Comparison of ENCODE assay signal across 26 mouse cellular contexts in genomic region chr1:181316571-181316970, GRCm38 (mm10). TPM values are rescaled to one million over a fixed set of nuclear protein-coding genes. Genes with fewer than 3 reads are reported as not detected.
A peak's percentile ranks its signal among the peaks of the same experiment; 100 is the strongest.
DNase-seq lines count a peak whose midpoint lies in the region; ATAC-seq and TF ChIP-seq lines count a peak whose summit lies in the region.
"Had no signal": no experiment of that assay in that cellular context is flagged by ENCODE, and none has a peak within 500 bp of the region (broad histone marks: within the 10 kb centered on the region; RNA-seq: fewer than 3 reads in every experiment).

No protein-coding gene starts in this region.

- H3K4me2 ChIP-seq in CH12.LX (ENCODE audit: insufficient read depth, low read depth, poor library complexity, severe bottlenecking) = no peak overlapping the region
- H3K4me2 ChIP-seq: embryonic facial prominence, embryonic 15.5 days; forebrain, embryonic 13.5 days; heart, embryonic 13.5 days; hindbrain, embryonic 12.5 days; kidney, embryonic 15.5 days had no signal

- peak; percentile 79 for DNase-seq in heart, adult 11 months
- no peak for DNase-seq in heart, postnatal 10 days
- peak; percentile 38 for DNase-seq in CH12.LX (ENCODE audit: extremely low read depth)
- DNase-seq in spleen, adult 12 weeks (ENCODE audit: low spot score) = no peak
- no peak for DNase-seq in kidney, adult 9 months
- DNase-seq in cerebellum, postnatal 10 days = no peak
- DNase-seq: adrenal gland, postnatal 14 days; cerebellum, adult 11-12 months; cerebellum, adult 9-10 months; embryo, embryonic 11 days; gastrocnemius, adult 2 months; gastrocnemius, postnatal 36 days; heart, adult 2 months; heart, postnatal 4 days; kidney, adult 18-20 months had no signal

- no peaks in the 10 kb centered on the region for H3K36me3 ChIP-seq in CH12.LX (replicated peaks in 1 of 2; ENCODE audit: control insufficient read depth in 1 of 2, insufficient read depth in 1 of 2, low read length in 1 of 2)
- H3K36me3 ChIP-seq: embryonic facial prominence, embryonic 15.5 days; heart, embryonic 13.5 days; hindbrain, embryonic 12.5 days; kidney, embryonic 15.5 days had no signal

- in situ Hi-C loops in CH12.LX (cut with MboI; ENCODE audit: low pct_ligation_motif_present, low pct_unique_long_range_greater_than_20kb, low sequenced_read_pairs) = no loop called here

- ATAC-seq in common myeloid progenitor, adult 5-6 weeks (replicated peaks; ENCODE audit: low read depth, poor library complexity, severe bottlenecking) = peak; percentile 78
- 0 out of 2 replicates have a peak, but pooled peaks have one; percentile 38 for ATAC-seq in monocyte, adult 5-6 weeks (replicated peaks; ENCODE audit: insufficient number of reproducible peaks, low FRiP score, low TSS enrichment, poor library complexity, severe bottlenecking)
- ATAC-seq: CD4-positive, CD25-positive, alpha-beta regulatory T cell, adult 4 months; forebrain, embryonic 13.5 days; hindbrain, embryonic 16.5 days had no signal

- no peak for TF ChIP-seq EP300 in CH12.LX (IDR thresholded peaks at IDR 0.05; ENCODE audit: low read length)

- TF ChIP-seq POLR2A in CH12.LX (IDR thresholded peaks at IDR 0.05; ENCODE audit: low read depth, low read length) = no peak

- intact Hi-C loops in heart, postnatal 10 days (cut with DNase I) = no loop called here

- peaks cover 8 to 25% of the 10 kb centered on the region in 2 experiments for H3K4me1 ChIP-seq in CH12.LX (ENCODE audit: control insufficient read depth in 1 of 2, insufficient read depth in 2 of 2)
- H3K4me1 ChIP-seq: embryonic facial prominence, embryonic 15.5 days; forebrain, embryonic 13.5 days; hindbrain, embryonic 12.5 days; kidney, embryonic 15.5 days had no signal

- no peaks in the 10 kb centered on the region for H3K79me2 ChIP-seq in CH12.LX (replicated peaks; ENCODE audit: control insufficient read depth, extremely low read depth, insufficient read depth, poor library complexity, severe bottlenecking)

- H3K27me3 ChIP-seq in CH12.LX (replicated peaks) = no peaks in the 10 kb centered on the region
- H3K27me3 ChIP-seq: embryonic facial prominence, embryonic 15.5 days; forebrain, embryonic 13.5 days; heart, embryonic 13.5 days; hindbrain, embryonic 12.5 days; kidney, embryonic 15.5 days had no signal

- TF ChIP-seq CTCF in CH12.LX (conservative IDR thresholded peaks at IDR 0.05 in 1 of 2, IDR thresholded peaks at IDR 0.05 in 1 of 2; ENCODE audit: low read depth in 2 of 2, low read length in 2 of 2) = no peak

- TF ChIP-seq RAD21 in CH12.LX (IDR thresholded peaks at IDR 0.05; ENCODE audit: low read depth, low read length) = no peak

- dilution Hi-C loops in CH12.LX (cut with MboI; ENCODE audit: extremely low pct_ligation_motif_present, extremely low pct_unique_long_range_greater_than_20kb, low sequenced_read_pairs) = no loop called here

- no peak overlapping the region for H3K4me3 ChIP-seq in CH12.LX (replicated peaks in 1 of 3; ENCODE audit: low read depth in 2 of 3, low read length in 2 of 3, poor library complexity in 1 of 3)
- H3K4me3 ChIP-seq: embryonic facial prominence, embryonic 15.5 days; erythroblast, embryonic 14.5 days; forebrain, embryonic 13.5 days; gastrocnemius, adult 2 months; heart, adult 2 months; heart, embryonic 13.5 days; hindbrain, embryonic 12.5 days; kidney, embryonic 15.5 days had no signal

- peaks cover 6% of the 10 kb centered on the region for H3K9me3 ChIP-seq in CH12.LX (replicated peaks; ENCODE audit: low read length)
- H3K9me3 ChIP-seq: embryonic facial prominence, embryonic 15.5 days; hindbrain, embryonic 12.5 days; kidney, embryonic 15.5 days had no signal

- no peak overlapping the region for H3K9ac ChIP-seq in CH12.LX (ENCODE audit: insufficient read depth, low read depth)
- H3K9ac ChIP-seq: embryonic facial prominence, embryonic 15.5 days; forebrain, embryonic 13.5 days; heart, embryonic 13.5 days; hindbrain, embryonic 12.5 days; kidney, embryonic 15.5 days had no signal

- H3K27ac ChIP-seq in CH12.LX (ENCODE audit: insufficient read depth, low read depth) = no peak overlapping the region
- H3K27ac ChIP-seq: embryonic facial prominence, embryonic 15.5 days; forebrain, embryonic 13.5 days; gastrocnemius, adult 2 months; heart, adult 2 months; heart, embryonic 13.5 days; hindbrain, embryonic 12.5 days; kidney, embryonic 15.5 days had no signal

TF ChIP-seq in CH12.LX, 34 proteins besides CTCF, POLR2A, EP300 and RAD21:
- TF ChIP-seq ZNF384 (IDR thresholded peaks at IDR 0.05; ENCODE audit: low read depth, low read length) (no peak), IRF4 (IDR thresholded peaks at IDR 0.05; ENCODE audit: low read depth, low read length) (no peak), HCFC1 (IDR thresholded peaks at IDR 0.05; ENCODE audit: low read depth, low read length) (no peak), RCOR1 (conservative IDR thresholded peaks at IDR 0.05; ENCODE audit: low read depth, low read length) (no peak), CHD2 (IDR thresholded peaks at IDR 0.05; ENCODE audit: low read length) (no peak), USF2 (conservative IDR thresholded peaks at IDR 0.05; ENCODE audit: low read depth, low read length) (0 out of 2 replicates have a peak, but pooled peaks have one; percentile 12), JUN (IDR thresholded peaks at IDR 0.05; ENCODE audit: insufficient read depth, low read depth, low read length) (no peak), MEF2A (IDR thresholded peaks at IDR 0.05; ENCODE audit: borderline replicate concordance, low read depth, low read length) (no peak), MAX (IDR thresholded peaks at IDR 0.05; ENCODE audit: low read length) (no peak), CHD1 (IDR thresholded peaks at IDR 0.05; ENCODE audit: low read depth, low read length) (no peak), ELF1 (IDR thresholded peaks at IDR 0.05; ENCODE audit: low read depth, low read length) (no peak), TCF12 (IDR thresholded peaks at IDR 0.05; ENCODE audit: low read depth, low read length) (no peak), BHLHE40 (IDR thresholded peaks at IDR 0.05; ENCODE audit: low read depth, low read length) (peak; percentile 88), MAFK (IDR thresholded peaks at IDR 0.05; ENCODE audit: insufficient replicate concordance, low read length) (no peak), USF1 (IDR thresholded peaks at IDR 0.05; ENCODE audit: low read depth, low read length) (peak; percentile 25; the same call in 1 of the 2 replicates)

RNA-seq across cellular contexts. Expression of gene Cnih3, which starts 35.9 kb away (rescaled TPM):
- not detected for total RNA-seq in heart, postnatal 10 days (2021)
- total RNA-seq in CH12.LX (2012; rRNA removed) (not detected in 2 replicates), CH12.LX (2014; rRNA removed) (not detected in 2 replicates)
- not detected in 2 replicates for polyA plus RNA-seq in CH12.LX (2012; ENCODE audit: insufficient read length, low read depth)
- total RNA-seq in common myeloid progenitor, adult 5-6 weeks (2017) = 0.09 TPM in 1 of 2 replicates, not detected in the other
- total RNA-seq in monocyte, adult 5-6 weeks (2017) = 0.53 TPM in 1 of 3 replicates, not detected in the others
- total RNA-seq: adrenal gland, postnatal 14 days; gastrocnemius, adult 2 months; gastrocnemius, postnatal 36 days; heart, adult 2 months; heart, postnatal 4 days had no signal
- polyA plus RNA-seq: CD4-positive, CD25-positive, alpha-beta regulatory T cell, adult 4 months; erythroblast, embryonic 14.5 days; heart, postnatal 0 days had no signal

Comparison
In these comparisons a context has a peak if more than half of its experiments do, and no peak if none do; other contexts are left out.
1. DNase-seq: peak in heart, adult 11 months (single experiment) and CH12.LX (single experiment); none in heart, postnatal 10 days (0 of 2), spleen, adult 12 weeks (single experiment), kidney, adult 9 months (single experiment) and cerebellum, postnatal 10 days (0 of 2).